Mouse (Mus musculus) G1E (cell line): ENCODE results near the gene Cxcl17. TPM values are rescaled to one million over a fixed set of nuclear protein-coding genes. Genes with fewer than 3 reads are reported as not detected.

Experiments
- ATAC-seq: 2 replicates; pipeline ENCODE4 v1.8.0; 2016; ENCODE audit warnings: mild to moderate bottlenecking; ENCODE audit not compliant: insufficient number of reproducible peaks, poor library complexity, low FRiP score, severe bottlenecking; ENCODE audit errors: extremely low read depth
- DNase-seq: peaks from one replicate; pipeline ENCODE4 v3.0.0; 2012; ENCODE audit warnings: low spot score
- H3K27me3 ChIP-seq: 2 replicates; pipeline ENCODE4 v1.6.1; 2012; ENCODE audit warnings: mild to moderate bottlenecking, low read length, inconsistent platforms; ENCODE audit not compliant: insufficient read depth
- H3K36me3 ChIP-seq: replicated peaks from 2 replicates; pipeline ENCODE3; 2012; ENCODE audit warnings: mild to moderate bottlenecking, inconsistent platforms
- H3K4me1 ChIP-seq: 2 replicates; pipeline ENCODE4 v1.6.1; 2012; ENCODE audit warnings: low read depth, low read length, inconsistent platforms, mixed read lengths; ENCODE audit not compliant: insufficient read depth
- H3K4me3 ChIP-seq: 2 replicates; pipeline ENCODE4 v1.5.1; 2012; ENCODE audit warnings: low read depth, mild to moderate bottlenecking, inconsistent platforms, low read length, moderate library complexity, mixed read lengths
- H3K9me3 ChIP-seq: replicated peaks from 2 replicates; pipeline ENCODE4 v1.6.1; 2012; ENCODE audit warnings: inconsistent platforms
- CTCF ChIP-seq: IDR thresholded peaks from 2 replicates; pipeline ENCODE4 v1.5.1; 2012; ENCODE audit warnings: low read depth, low read length, inconsistent platforms, mixed read lengths
- GATA1 ChIP-seq: IDR thresholded peaks from 2 replicates; pipeline ENCODE4 v1.6.1; 2012; ENCODE audit warnings: borderline replicate concordance, low read length, inconsistent platforms, mixed read lengths
- GATA2 ChIP-seq: IDR thresholded peaks from 2 replicates; pipeline ENCODE4 v1.6.1; 2012; ENCODE audit warnings: low read depth, low read length, inconsistent platforms, borderline replicate concordance
- POLR2AphosphoS5 ChIP-seq: IDR thresholded peaks from 2 replicates; pipeline ENCODE4 v1.6.1; 2012; ENCODE audit warnings: low read depth, low read length, inconsistent platforms; ENCODE audit not compliant: insufficient replicate concordance
- TAL1 ChIP-seq: conservative IDR thresholded peaks from 2 replicates; pipeline ENCODE4 v1.6.1; 2012; ENCODE audit warnings: low read depth, low read length, inconsistent platforms, mixed read lengths
- polyA plus RNA-seq: library from polyadenylated mRNA; stranded (reverse); fragments of >175 nt; gene quantifications from 2 replicates; pipeline ENCODE4 v1.2.3, GENCODE M21; 2012
- total RNA-seq, 2 experiments: library from RNA; stranded (forward) in 1 of 2; stranded (reverse) in 1 of 2; fragments of 200-1000 nt in 1 of 2; fragments of >200 nt in 1 of 2; fragmentation: Nextera tagmentation in 1 of 2; gene quantifications; 2 replicates each; pipeline ENCODE4 v1.2.3; 2014 to 2017

Gene Cxcl17
- total and polyA plus RNA-seq, 3 experiments: not detected

- no peaks in the 10 kb centered on the region for H3K27me3 ChIP-seq
- peak; percentile 36; the same call in 1 of the 2 replicates for ATAC-seq
- peaks cover 89% of the 10 kb centered on the region for H3K36me3 ChIP-seq
- peak; percentile 66 for DNase-seq
- H3K9me3 ChIP-seq: no peaks in the 10 kb centered on the region
- H3K4me1 ChIP-seq: peaks cover 56% of the 10 kb centered on the region
- TF ChIP-seq CTCF: no peak
- no peak for TF ChIP-seq TAL1
- TF ChIP-seq GATA1: no peak
- no peak for TF ChIP-seq POLR2AphosphoS5
- no peak for TF ChIP-seq GATA2
- H3K4me3 ChIP-seq: peak overlapping the region; percentile 34; the same call in 1 of the 2 replicates
Measured at GRCm38 (mm10) chr7:25385850-25386555, 26.7 kb downstream of the Cxcl17 start.

DNA sequence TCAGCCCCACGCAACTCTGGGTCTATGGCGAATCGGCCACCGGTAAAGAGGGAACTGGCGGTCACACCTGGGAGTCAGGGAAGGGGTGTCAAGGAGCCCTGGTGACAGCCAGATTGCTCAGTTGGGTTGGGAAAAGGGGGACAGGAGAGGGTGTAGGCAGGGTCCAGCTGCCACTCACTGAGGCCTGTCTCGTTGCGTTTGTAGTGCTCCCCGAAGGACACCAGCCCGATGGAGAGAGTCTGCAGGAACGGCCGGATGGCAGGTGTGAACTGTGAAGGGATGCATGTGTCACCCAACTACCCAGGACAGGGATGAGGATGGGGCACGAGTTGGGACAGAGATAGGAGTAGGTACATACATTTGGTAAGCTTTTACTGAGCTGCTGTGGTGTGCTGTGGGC lies 27.4 kb downstream of the Cxcl17 start:
- no peaks in the 10 kb centered on the region for H3K9me3 ChIP-seq
- no peak for ATAC-seq
- peaks cover 89% of the 10 kb centered on the region for H3K36me3 ChIP-seq
- no peak overlapping the region; the same call in 1 of the 2 replicates for H3K4me3 ChIP-seq
- peaks cover 51% of the 10 kb centered on the region for H3K4me1 ChIP-seq
- H3K27me3 ChIP-seq: no peaks in the 10 kb centered on the region
- no peak for DNase-seq
- TF ChIP-seq POLR2AphosphoS5 (no peak), CTCF (no peak), GATA2 (no peak)

GRCm38 (mm10) chr7:25384818-25385217 lies 27.9 kb downstream of the Cxcl17 start:
- H3K9me3 ChIP-seq: no peaks in the 10 kb centered on the region
- no peak for ATAC-seq
- peaks cover 90% of the 10 kb centered on the region for H3K36me3 ChIP-seq
- no peak for DNase-seq
- no peaks in the 10 kb centered on the region for H3K27me3 ChIP-seq
- no peak overlapping the region for H3K4me3 ChIP-seq
- TF ChIP-seq POLR2AphosphoS5: no peak
- no peak for TF ChIP-seq GATA1
- TF ChIP-seq GATA2: no peak
- no peak for TF ChIP-seq TAL1
- no peak for TF ChIP-seq CTCF
- peaks cover 48% of the 10 kb centered on the region for H3K4me1 ChIP-seq

DNA sequence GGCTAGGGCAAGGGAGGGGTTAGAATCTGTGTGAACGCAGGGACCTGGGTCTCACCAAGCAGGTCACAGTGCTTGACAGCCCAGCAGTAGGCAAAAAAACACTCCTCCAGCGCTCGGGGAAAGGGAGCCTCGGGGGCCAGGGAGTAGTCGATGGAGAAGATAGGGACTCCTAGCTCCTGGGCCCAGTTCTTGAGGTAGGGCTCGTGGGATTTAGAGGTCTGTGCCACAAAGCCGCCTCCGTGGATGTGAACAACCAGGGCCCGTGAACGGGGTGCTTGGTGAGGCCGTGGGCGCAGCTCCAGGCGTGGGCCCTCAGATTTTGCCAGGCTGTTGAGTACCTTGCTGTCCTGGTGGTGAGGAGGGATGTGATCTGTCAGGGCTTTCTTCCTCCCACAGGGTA lies 28.4 kb downstream of the Cxcl17 start:
- Histone ChIP-seq H3K9me3 (no peaks in the 10 kb centered on the region), H3K36me3 (peaks cover 89% of the 10 kb centered on the region), H3K27me3 (no peaks in the 10 kb centered on the region), H3K4me3 (no peak overlapping the region), H3K4me1 (peaks cover 46% of the 10 kb centered on the region)
- no peak for TF ChIP-seq GATA1
- DNase-seq: no peak
- ATAC-seq: no peak

- peaks cover 46% of the 10 kb centered on the region for H3K4me1 ChIP-seq
- DNase-seq (no peak), ATAC-seq (no peak)
- no peak overlapping the region for H3K4me3 ChIP-seq
- no peaks in the 10 kb centered on the region for H3K9me3 ChIP-seq
- no peaks in the 10 kb centered on the region for H3K27me3 ChIP-seq
- TF ChIP-seq POLR2AphosphoS5: no peak
- TF ChIP-seq CTCF: no peak
- no peak for TF ChIP-seq GATA1
- TF ChIP-seq TAL1: no peak
- TF ChIP-seq GATA2: no peak
- peaks cover 88% of the 10 kb centered on the region for H3K36me3 ChIP-seq
Measured at GRCm38 (mm10) chr7:25383891-25384290, 28.8 kb downstream of the Cxcl17 start.

DNA sequence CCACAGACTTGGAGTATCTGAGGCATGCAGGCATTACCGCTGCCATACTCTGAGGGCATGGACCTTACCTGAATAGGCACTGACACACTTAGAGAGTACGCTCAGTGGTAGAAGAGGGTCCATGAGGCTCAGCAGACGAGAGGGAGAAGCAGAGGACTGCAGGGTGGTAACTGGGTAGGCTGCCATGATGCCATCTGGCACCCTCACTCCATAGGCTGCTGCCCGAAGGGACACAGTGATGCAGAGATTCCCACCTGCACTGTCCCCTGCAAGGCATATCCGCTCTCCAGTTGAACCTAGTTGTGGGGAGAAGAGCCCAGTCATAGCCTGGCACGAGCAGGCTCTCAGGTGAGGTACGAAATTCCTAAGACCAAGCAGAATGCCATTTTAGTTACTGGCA lies 29.3 kb downstream of the Cxcl17 start:
- peaks cover 45% of the 10 kb centered on the region for H3K4me1 ChIP-seq
- no peak for ATAC-seq
- no peaks in the 10 kb centered on the region for H3K9me3 ChIP-seq
- H3K36me3 ChIP-seq: peaks cover 85% of the 10 kb centered on the region
- no peaks in the 10 kb centered on the region for H3K27me3 ChIP-seq
- no peak for TF ChIP-seq CTCF
- TF ChIP-seq TAL1: no peak
- no peak for DNase-seq
- no peak overlapping the region for H3K4me3 ChIP-seq

GRCm38 (mm10) chr7:25382541-25382940 lies 30.1 kb downstream of the Cxcl17 start:
- H3K4me1 ChIP-seq: peaks cover 36% of the 10 kb centered on the region
- no peaks in the 10 kb centered on the region for H3K27me3 ChIP-seq
- ATAC-seq (no peak), DNase-seq (no peak)
- no peaks in the 10 kb centered on the region for H3K9me3 ChIP-seq
- no peak overlapping the region for H3K4me3 ChIP-seq
- no peak for TF ChIP-seq GATA2
- no peak for TF ChIP-seq CTCF
- no peak for TF ChIP-seq GATA1
- no peak for TF ChIP-seq TAL1
- no peak for TF ChIP-seq POLR2AphosphoS5
- H3K36me3 ChIP-seq: peaks cover 77% of the 10 kb centered on the region
